Mouse (Mus musculus) left cerebral cortex, adult 11 months (tissue): ENCODE data around the gene Sgsh.

ENCODE experiments used
- DNase-seq: peaks from one replicate; pipeline ENCODE4 v3.0.0; 2022; ENCODE audit warnings: low spot score

Gene Sgsh

GRCm38 (mm10) chr11:119375425-119375824 lies 20.1 kb upstream of the Sgsh start:
- no peak for DNase-seq

DNA sequence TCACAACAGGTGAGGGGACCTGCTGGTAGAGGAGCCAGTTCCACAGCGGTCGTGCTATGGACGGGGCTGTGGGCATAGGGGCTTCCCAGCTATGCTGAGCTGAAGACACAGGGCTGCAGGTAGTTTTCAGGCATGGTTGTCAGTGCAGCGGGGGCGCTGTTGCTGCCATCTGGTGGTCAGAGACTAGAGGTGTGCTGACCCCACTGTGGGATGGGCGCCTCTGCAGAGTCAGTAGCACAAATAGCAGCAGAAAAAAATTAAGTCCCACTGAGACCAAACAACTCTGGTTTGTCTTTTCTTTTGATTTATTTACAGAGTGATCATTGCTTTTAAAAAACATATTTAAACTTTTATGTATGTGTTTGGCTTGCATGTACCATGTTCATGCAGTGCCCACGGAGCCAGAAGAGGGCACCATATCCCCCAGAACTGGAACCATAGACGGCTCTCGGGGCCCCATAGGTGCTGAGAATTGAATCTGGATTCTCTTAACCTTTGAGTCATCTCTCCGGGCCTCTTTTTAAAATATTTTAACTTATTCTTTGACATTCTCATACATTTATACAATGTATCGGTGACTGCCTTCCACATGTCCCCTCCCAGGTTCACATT lies 8.3 kb upstream of the Sgsh start:
- DNase-seq: peak; percentile 50

GRCm38 (mm10) chr11:119362769-119363533 lies 7.6 kb upstream of the Sgsh start:
- DNase-seq: no peak

DNA sequence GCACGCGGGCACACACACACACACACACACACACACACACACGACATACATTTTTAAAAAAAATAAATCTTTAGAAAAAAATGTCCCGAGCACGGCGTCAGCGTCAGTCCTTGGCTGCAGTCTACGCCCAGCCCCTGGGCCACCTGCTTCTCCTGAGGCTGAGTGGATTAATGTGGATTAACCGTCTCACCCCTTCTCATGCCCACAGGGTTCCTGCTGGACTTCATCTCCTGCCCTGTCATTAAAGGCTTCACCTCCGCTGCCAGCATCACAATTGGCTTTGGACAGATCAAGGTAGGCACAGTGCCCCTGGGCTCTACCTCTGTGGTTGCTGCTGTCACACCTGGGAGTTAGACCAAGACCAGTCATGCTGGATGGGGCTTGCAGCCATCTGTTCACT lies 3.8 kb upstream of the Sgsh start:
- DNase-seq: no peak

DNA sequence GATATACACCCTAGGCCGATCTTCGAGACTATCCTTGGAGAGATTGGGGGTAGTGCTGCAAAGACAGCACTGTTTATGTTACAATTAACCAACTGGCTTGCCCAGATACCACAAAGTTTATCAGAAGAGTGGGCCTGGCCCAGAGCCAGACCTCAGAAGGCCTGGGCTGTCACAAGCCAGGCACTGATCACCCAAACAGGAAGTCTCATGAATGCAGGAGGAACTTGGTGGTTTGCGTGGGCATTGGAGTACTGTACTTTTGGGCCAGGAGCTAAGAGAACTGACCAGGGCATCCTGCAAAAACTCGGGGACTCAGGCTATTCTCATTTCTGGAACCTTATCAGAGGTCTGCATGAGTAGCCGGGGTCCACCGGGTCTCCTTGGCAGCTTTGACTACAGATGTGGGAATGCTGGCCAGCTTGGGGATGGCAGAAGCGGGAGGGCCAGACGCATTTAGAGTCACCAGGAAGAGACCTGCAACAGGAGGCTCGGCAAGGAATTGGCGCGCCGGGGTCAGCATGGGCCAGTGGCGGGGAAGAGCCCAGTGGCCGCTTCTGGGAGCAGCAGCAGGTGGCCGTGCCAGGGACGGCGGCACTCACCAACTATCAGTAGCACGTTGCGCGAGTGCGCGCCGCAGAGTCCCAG lies 416 bp downstream of the Sgsh start:
- no peak for DNase-seq

GRCm38 (mm10) chr11:119353946-119354345 lies 1.4 kb downstream of the Sgsh start:
- DNase-seq: no peak

GRCm38 (mm10) chr11:119352113-119352512 lies 3.2 kb downstream of the Sgsh start:
- DNase-seq: no peak

- no peak for DNase-seq
These were observed 8.2 kb downstream of the Sgsh start for GRCm38 (mm10) chr11:119347125-119347524.

DNA sequence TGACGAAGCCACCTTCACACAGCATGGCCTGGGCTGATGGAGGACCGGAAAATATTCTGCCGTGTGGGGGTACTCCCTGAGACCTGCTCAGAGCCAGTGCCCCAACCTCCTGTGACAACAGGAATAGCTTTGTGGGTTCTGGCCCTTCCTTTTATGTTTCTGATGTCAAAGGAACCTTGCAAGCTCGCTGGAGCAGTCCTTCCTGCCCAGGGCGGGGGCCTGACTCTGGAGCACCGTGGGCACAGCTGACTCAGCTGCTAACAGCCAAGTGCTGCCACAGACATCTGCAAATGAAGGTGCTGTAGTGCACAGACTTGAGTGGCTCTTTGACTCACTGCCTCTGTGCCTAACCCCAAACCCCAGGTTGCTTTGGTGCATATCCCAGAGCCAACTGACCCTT lies 10.5 kb downstream of the Sgsh start:
- no peak for DNase-seq

DNA sequence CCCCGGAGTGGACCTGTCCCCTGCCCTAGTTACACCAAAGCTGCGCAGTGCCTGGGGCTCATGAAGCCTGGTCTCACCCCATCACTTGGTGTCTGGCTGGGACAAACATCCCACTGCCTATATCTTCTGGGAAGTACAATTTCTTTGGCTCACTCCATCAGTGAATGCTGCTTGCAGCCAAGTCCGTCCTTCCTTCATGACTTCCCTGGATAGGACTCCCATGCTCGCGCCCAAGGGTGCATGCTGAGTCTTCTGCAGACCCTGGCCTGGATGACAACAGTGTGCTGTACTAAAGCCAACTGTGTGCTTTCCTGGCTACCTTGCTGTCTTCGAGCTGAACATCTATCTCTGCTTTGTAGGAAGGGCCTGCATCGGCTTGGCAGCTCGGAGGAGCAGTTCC lies 11.2 kb downstream of the Sgsh start:
- no peak for DNase-seq

DNA sequence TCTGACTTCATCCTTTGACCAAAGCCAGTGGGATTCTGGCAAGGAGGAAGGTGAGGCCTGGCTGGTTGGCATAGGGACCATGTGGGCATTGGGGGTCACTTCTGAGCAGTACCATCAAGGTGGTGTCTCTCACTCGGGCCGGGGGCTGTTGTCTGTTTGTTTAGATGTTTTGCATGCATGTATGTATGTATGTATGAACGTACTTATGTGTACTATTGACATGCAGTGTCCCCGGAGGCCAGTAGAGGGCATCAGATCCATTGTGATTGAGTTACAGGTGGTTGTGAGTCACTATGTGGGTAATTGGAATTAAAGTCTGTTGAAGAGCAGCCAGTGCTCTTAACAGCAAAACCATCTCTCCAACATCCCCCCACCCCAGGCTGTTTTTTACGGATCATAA lies 15.7 kb downstream of the Sgsh start:
- DNase-seq: peak; percentile 66

GRCm38 (mm10) chr11:119339179-119339578 lies 16.2 kb downstream of the Sgsh start:
- DNase-seq: no peak

DNA sequence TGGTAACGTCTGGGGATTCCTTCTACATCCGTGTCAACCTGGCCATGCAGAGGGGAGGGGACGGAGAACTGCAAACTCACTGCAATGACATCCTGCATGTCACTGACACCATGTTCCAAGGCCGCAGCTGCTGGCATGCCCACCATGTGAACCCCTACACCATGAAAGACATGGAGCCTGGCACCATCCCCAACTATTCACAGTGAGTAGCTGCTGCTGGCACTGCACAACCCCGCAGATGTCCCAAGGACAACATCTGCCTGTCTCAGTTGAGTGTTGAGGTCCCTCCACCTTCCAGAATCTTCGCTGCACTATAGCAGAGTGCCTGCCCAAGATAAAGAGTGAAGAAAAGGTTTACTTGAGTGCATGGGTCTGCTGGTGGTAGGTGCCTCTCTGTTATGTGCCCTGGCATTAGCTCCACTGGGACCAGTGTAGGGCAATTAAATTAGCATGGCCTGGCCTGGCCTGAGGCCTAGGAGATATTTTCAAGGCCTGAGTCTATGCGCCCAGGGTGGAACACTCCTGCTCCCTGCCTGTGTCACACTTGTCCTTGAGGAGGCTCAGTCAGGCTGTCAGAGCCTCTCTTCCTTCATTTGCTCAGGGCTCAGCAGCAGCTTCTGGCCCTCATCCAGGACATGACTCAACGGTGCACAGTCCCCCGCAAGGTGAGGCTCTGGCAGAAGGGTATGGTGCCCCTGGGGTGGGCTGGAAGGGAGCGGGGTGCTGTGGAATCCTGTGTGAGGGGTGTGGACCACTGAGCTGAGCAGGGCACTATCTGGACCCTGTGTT lies 16.9 kb downstream of the Sgsh start:
- no peak for DNase-seq

DNA sequence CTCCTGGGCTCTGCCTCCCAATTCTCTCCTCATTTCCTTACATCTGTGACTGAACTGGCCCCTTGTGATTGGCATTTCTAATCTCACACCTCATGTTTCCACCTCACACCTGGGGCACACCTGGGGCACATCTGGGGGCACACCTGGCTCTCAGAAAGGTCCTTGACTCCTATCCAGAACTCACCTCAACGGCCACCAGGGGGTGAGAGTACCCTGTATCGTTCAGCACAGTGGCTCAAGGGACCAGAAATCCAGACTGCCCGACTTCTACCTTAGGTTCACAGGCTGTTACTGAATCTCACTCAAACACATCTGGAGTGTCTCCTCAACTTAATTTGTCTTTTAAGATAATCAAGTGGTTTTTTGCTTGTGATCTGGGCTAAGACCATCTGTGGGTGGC lies 23.4 kb downstream of the Sgsh start:
- no peak for DNase-seq

DNA sequence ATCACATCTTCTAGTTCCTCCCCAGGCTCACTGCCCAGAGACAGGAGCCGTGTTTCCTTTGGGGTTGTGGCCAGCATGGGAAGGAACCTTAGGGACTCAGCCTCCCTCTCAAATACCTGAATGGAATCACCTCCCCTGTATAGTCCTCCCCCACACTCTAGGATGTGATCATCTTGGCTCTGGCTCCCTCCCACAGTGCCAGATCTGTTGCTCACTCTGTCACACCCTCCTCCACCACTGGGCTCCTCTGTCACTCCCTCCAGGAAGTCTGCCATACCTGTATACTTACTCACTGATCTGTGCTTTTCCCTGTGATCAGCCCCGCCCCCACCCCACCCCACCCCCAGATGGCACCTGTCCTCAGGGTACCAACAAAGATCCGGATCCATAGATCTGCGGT lies 24.7 kb downstream of the Sgsh start:
- no peak for DNase-seq

DNA sequence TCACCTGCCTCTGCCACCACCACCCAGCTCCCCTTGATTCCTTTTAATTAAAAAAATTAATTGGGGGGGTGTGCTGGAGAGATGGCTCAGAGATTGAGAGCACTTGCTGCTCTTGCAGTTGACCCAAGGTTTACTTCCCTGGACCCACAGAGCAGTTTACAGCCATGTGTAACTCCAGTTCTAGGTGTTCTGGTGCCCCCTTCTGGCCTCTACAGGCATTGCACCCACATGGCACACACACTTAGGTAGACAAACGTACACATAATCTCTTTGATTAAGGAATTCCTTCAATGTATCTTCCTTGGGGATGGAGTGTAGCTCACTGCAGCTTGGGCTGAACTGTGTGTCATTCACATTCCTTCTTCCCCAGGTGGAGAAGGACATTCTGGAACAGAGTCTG lies 30.3 kb downstream of the Sgsh start:
- DNase-seq: no peak

DNA sequence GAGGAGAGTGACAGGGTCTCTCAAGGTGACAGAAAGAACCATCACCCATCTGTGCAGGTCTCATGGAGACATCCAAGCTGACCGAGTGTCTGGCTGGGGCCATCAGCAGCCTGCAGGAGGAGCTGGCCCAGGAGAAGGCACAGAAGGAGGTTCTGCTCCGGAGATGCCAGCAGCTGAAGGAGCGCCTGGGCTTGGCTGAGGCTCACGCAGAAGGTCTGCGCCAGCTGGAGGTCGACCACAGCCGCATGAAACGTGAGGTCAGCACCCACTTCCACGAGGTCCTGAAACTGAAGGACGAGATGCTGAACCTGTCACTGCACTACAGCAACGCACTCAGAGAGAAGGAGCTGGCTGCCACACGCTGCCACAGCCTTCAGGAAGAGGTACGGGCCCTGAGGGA lies 32.8 kb downstream of the Sgsh start:
- no peak for DNase-seq

DNA sequence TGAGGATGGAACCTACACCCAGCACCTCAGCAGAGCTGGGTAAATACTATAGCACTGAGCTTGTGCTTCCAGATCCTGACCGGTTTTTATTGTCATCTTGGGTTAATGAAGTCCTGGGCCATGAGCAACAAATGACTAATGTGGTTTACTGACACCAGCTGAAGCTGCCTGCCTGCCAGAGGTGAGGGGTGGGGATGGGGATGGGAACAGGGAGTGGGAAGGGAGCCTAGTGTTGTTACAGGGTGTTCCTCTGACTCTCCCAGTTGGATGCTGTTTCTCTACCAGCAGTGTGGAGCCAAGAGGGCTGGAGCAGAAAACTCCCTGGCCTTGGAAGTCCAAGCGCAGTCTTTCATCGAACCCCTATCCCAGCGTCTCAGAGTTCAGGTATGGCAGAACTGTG lies 38.6 kb downstream of the Sgsh start:
- no peak for DNase-seq

DNA sequence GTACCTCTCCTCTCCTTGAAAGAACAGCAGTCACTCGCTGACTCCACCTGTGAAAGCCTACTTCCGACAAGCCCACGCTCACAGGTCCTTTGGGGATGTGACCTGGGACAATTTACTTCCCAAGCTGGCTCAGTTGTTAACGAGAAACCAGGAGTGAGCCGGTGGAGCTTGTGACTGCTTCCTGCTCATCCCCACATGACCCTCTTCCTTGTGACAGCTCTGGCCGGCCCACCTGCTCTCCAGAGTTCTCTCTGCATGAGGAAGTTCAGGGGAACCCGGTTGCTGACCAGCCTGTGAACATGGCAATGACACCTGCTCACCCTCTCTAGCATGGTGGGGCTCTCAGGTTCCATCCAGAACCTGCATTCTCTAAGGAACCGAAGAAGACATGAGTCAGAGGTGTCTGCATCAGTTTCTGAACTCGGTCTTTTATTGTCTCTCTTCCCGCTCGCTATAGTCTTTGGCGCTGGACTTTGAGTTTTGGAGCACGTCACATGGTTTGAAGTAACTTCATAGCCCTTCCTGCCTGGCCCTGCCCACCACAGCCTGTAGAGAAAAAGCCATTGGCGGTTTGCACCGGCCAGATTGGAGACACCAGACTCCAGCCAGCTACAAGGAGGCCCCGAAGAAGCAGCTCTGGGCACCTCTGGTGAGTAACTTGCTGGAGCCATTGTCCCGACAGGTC lies 40.9 kb downstream of the Sgsh start:
- DNase-seq: no peak

DNA sequence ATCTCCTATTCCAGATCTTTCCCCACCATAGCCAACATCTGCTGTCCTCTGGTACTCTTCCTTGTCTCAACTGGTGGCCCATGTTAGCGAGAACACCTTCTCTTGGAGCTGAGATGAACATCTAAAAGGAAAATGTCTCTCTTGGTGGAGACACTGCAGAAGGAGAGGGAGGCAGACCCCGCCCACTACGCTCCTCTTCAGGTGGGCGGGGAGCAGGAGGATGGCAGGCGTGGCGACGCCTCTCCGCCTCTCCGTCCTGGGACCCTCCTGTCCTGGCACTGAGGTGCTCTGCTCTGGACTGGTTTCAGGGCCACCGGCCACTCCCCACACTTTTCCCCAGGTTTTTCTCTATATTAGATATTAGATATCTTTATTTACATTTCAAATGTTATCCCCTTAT lies 44.7 kb downstream of the Sgsh start:
- DNase-seq: no peak

GRCm38 (mm10) chr11:119307916-119308315 lies 47.4 kb downstream of the Sgsh start:
- no peak for DNase-seq

DNA sequence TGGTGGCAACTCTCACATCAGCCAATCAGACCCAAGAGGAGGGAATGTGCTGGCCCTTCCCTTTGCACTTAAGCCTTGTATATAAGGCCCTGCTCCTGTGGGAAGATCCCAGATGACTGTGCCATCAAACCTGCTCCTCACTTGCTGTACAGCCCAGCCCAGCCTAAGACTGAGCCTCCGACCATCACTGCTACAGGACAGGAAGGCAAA lies 47.8 kb downstream of the Sgsh start, which contains the start of gene Card14:
Gene Card14 (plus strand): TSS at position 111 of the 210 bp plus-strand sequence.
- DNase-seq: no peak
